Mouse (Mus musculus) limb, embryonic 12.5 days (tissue): ENCODE results near the gene Smg6. TPM values are rescaled to one million over a fixed set of nuclear protein-coding genes. Genes with fewer than 3 reads are reported as not detected.

Source experiments
- ATAC-seq: fragments of 200-750 bp; cut with Nextera tagmentation; 2 replicates; pipeline ENCODE4 v1.8.0; 2017; ENCODE audit warnings: low read depth, moderate TSS enrichment; ENCODE audit not compliant: insufficient number of reproducible peaks, insufficient read depth, low FRiP score, low TSS enrichment
- H3K27ac ChIP-seq: fragments of 300-500 bp; sonication (generic); 2 replicates; pipeline ENCODE4 v1.5.1; 2016; ENCODE audit warnings: mild to moderate bottlenecking, moderate library complexity
- H3K27me3 ChIP-seq: fragments of 300-500 bp; sonication (generic); 2 replicates; pipeline ENCODE4 v1.6.1; 2016; ENCODE audit warnings: mild to moderate bottlenecking, moderate library complexity
- H3K36me3 ChIP-seq: fragments of 300-500 bp; sonication (generic); 2 replicates; pipeline ENCODE4 v1.6.1; 2016; ENCODE audit warnings: mild to moderate bottlenecking, moderate library complexity
- H3K4me1 ChIP-seq: fragments of 300-500 bp; sonication (generic); replicated peaks from 2 replicates; pipeline ENCODE4 v1.6.1; 2016
- H3K4me2 ChIP-seq: fragments of 300-500 bp; sonication (generic); 2 replicates; pipeline ENCODE4 v1.6.1; 2016; ENCODE audit warnings: mild to moderate bottlenecking, moderate library complexity
- H3K4me3 ChIP-seq: fragments of 300-500 bp; sonication (generic); replicated peaks from 2 replicates; pipeline ENCODE4 v1.5.1; 2016; ENCODE audit warnings: mild to moderate bottlenecking
- H3K9ac ChIP-seq: fragments of 300-500 bp; sonication (generic); replicated peaks from 2 replicates; pipeline ENCODE4 v1.6.1; 2016; ENCODE audit warnings: mild to moderate bottlenecking, moderate library complexity
- H3K9me3 ChIP-seq: fragments of 300-500 bp; sonication (generic); 2 replicates; pipeline ENCODE4 v1.6.1; 2016; ENCODE audit warnings: mild to moderate bottlenecking, moderate library complexity
- WGBS: fragments of 180-500 bp; shearing (Covaris S2); methylation state at CpG from one replicate; pipeline ENCODE4 v1.1.7; 2016; 5-methylcytosine and 5-hydroxymethylcytosine counted together
- polyA plus RNA-seq: library from polyadenylated mRNA; unstranded; fragments of >200 nt; fragmentation: Nextera tagmentation; extraction: Ambion mirVana; gene quantifications from 2 replicates; pipeline ENCODE4 v1.2.1, GENCODE M21; 2016

Gene Smg6
- polyA plus RNA-seq, 1 experiment from 2014 or later, result 22.7 TPM

GRCm38 (mm10) chr11:75184986-75185385 lies 259.4 kb downstream of the Smg6 start:
- no peaks in the 10 kb centered on the region for H3K9me3 ChIP-seq
- H3K36me3 ChIP-seq, result peaks cover 48% of the 10 kb centered on the region
- no peak overlapping the region for H3K27ac ChIP-seq
- no peak overlapping the region for H3K4me2 ChIP-seq
- H3K9ac ChIP-seq, result no peak overlapping the region
- no peaks in the 10 kb centered on the region for H3K27me3 ChIP-seq
- H3K4me3 ChIP-seq, result no peak overlapping the region
- 80% methylated on average over 2 of the region's 2 CpGs for WGBS
- peaks cover 9% of the 10 kb centered on the region for H3K4me1 ChIP-seq
- no peak for ATAC-seq

GRCm38 (mm10) chr11:75189713-75190370 lies 264.2 kb downstream of the Smg6 start:
- Histone ChIP-seq H3K27ac (no peak overlapping the region), H3K4me1 (peaks cover 35% of the 10 kb centered on the region), H3K36me3 (peaks cover 6% of the 10 kb centered on the region; the same call in 1 of the 2 replicates), H3K9ac (peak overlapping the region; percentile 71), H3K9me3 (no peaks in the 10 kb centered on the region), H3K27me3 (peaks cover 37% of the 10 kb centered on the region), H3K4me3 (peak overlapping the region; percentile 83), H3K4me2 (peak overlapping the region; percentile 94)
- ATAC-seq, result peak; percentile 38
- under 1% methylated on average over 22 of the region's 22 CpGs for WGBS

- WGBS, result under 1% methylated on average over 24 of the region's 24 CpGs
- ATAC-seq, result peak; percentile 63
Observed at GRCm38 (mm10) chr11:75190371-75190724, 264.7 kb downstream of the Smg6 start.

GRCm38 (mm10) chr11:75190905-75191441 lies 265.4 kb downstream of the Smg6 start, which contains the start of gene Dph1:
Gene Dph1 (minus strand): TSS chr11:75191241.
- no peak for ATAC-seq
- Histone ChIP-seq H3K4me1 (peaks cover 44% of the 10 kb centered on the region), H3K9me3 (no peaks in the 10 kb centered on the region), H3K4me3 (peak within 1 kb of the TSS; percentile 83), H3K9ac (peak within 1 kb of the TSS; percentile 71), H3K27me3 (peaks cover 48% of the 10 kb centered on the region), H3K36me3 (no peaks in the 10 kb centered on the region), H3K4me2 (peak within 1 kb of the TSS; percentile 94), H3K27ac (no peak within 1 kb of the TSS)
- 46% methylated on average over 5 of the region's 5 CpGs for WGBS

More at GRCm38 (mm10) chr11:75190371-75190724, 264.7 kb downstream of the Smg6 start:
- peak overlapping the region; percentile 94 for H3K4me2 ChIP-seq
- peaks cover 40% of the 10 kb centered on the region for H3K4me1 ChIP-seq
- H3K27me3 ChIP-seq, result peaks cover 42% of the 10 kb centered on the region
- peak overlapping the region; percentile 71 for H3K9ac ChIP-seq
- no peaks in the 10 kb centered on the region for H3K9me3 ChIP-seq
- H3K27ac ChIP-seq, result no peak overlapping the region
- H3K4me3 ChIP-seq, result peak overlapping the region; percentile 83
- H3K36me3 ChIP-seq, result peaks cover 5% of the 10 kb centered on the region; the same call in 1 of the 2 replicates

- no peaks in the 10 kb centered on the region for H3K9me3 ChIP-seq
- peaks cover 57% of the 10 kb centered on the region for H3K27me3 ChIP-seq
- ATAC-seq, result no peak
- no peak overlapping the region for H3K4me3 ChIP-seq
- H3K9ac ChIP-seq, result no peak overlapping the region
- WGBS, result 62% methylated on average over 6 of the region's 6 CpGs
- H3K27ac ChIP-seq, result no peak overlapping the region
- no peak overlapping the region for H3K4me2 ChIP-seq
- no peaks in the 10 kb centered on the region for H3K36me3 ChIP-seq
- peaks cover 44% of the 10 kb centered on the region for H3K4me1 ChIP-seq
Observed at GRCm38 (mm10) chr11:75191841-75192240, 266.2 kb downstream of the Smg6 start.

GRCm38 (mm10) chr11:75192336-75193214 lies 267.0 kb downstream of the Smg6 start:
- WGBS, result 23% methylated on average over 13 of the region's 13 CpGs
- Histone ChIP-seq H3K27me3 (peaks cover 62% of the 10 kb centered on the region), H3K36me3 (no peaks in the 10 kb centered on the region), H3K9me3 (no peaks in the 10 kb centered on the region), H3K4me1 (peaks cover 44% of the 10 kb centered on the region), H3K9ac (peak overlapping the region; percentile 58; the same call in 1 of the 2 replicates), H3K4me3 (peak overlapping the region; percentile 55), H3K27ac (no peak overlapping the region), H3K4me2 (peak overlapping the region; percentile 88)
- ATAC-seq, result no peak; the same call in 1 of the 2 replicates

- no peak within 1 kb of the TSS for H3K27ac ChIP-seq
- no peak for ATAC-seq
Observed at GRCm38 (mm10) chr11:75193256-75194071, 267.8 kb downstream of the Smg6 start, which contains the start of gene Rtn4rl1. Gene Rtn4rl1 (plus strand): TSS chr11:75193783.

GRCm38 (mm10) chr11:75194121-75194849 lies 268.7 kb downstream of the Smg6 start:
- Histone ChIP-seq H3K27me3 (peaks cover 80% of the 10 kb centered on the region), H3K9ac (peak overlapping the region; percentile 58), H3K4me3 (peak overlapping the region; percentile 55), H3K4me1 (peaks cover 42% of the 10 kb centered on the region), H3K9me3 (no peaks in the 10 kb centered on the region), H3K27ac (no peak overlapping the region), H3K4me2 (peak overlapping the region; percentile 88), H3K36me3 (no peaks in the 10 kb centered on the region)
- under 1% methylated on average over 52 of the region's 52 CpGs for WGBS
- ATAC-seq, result no peak

More at GRCm38 (mm10) chr11:75193256-75194071, 267.8 kb downstream of the Smg6 start, which contains the start of gene Rtn4rl1:
- H3K9ac ChIP-seq, result peak within 1 kb of the TSS; percentile 58
- H3K36me3 ChIP-seq, result no peaks in the 10 kb centered on the region
- H3K27me3 ChIP-seq, result peaks cover 71% of the 10 kb centered on the region
- peak within 1 kb of the TSS; percentile 88 for H3K4me2 ChIP-seq
- under 1% methylated on average over 83 of the region's 84 CpGs for WGBS
- peaks cover 44% of the 10 kb centered on the region for H3K4me1 ChIP-seq
- H3K4me3 ChIP-seq, result peak within 1 kb of the TSS; percentile 55
- H3K9me3 ChIP-seq, result no peaks in the 10 kb centered on the region

GRCm38 (mm10) chr11:75194850-75195461 lies 269.3 kb downstream of the Smg6 start:
- no peak overlapping the region for H3K27ac ChIP-seq
- peak overlapping the region; percentile 88 for H3K4me2 ChIP-seq
- peak overlapping the region; percentile 58; the same call in 1 of the 2 replicates for H3K9ac ChIP-seq
- H3K27me3 ChIP-seq, result peaks cover 86% of the 10 kb centered on the region
- H3K9me3 ChIP-seq, result no peaks in the 10 kb centered on the region
- no peaks in the 10 kb centered on the region for H3K36me3 ChIP-seq
- peak overlapping the region; percentile 55 for H3K4me3 ChIP-seq
- under 1% methylated on average over 39 of the region's 39 CpGs for WGBS
- peaks cover 36% of the 10 kb centered on the region for H3K4me1 ChIP-seq
- ATAC-seq, result no peak
